ENCODE assay signal across 12 mouse cellular contexts in genomic region chr3:52927361-52927841, GRCm38 (mm10).
DNase-seq lines count a peak whose midpoint lies in the region; ATAC-seq lines count a peak whose summit lies in the region.
"Had no signal": no experiment of that assay in that cellular context is flagged by ENCODE, and none has a peak within 500 bp of the region (broad histone marks: within the 10 kb centered on the region; RNA-seq: fewer than 3 reads in every experiment).

No protein-coding gene starts in this region.

- 73% methylated on average over 12 of the region's 12 CpGs for WGBS in neural tube, embryonic 15.5 days
- 67% methylated on average over 12 of the region's 12 CpGs for WGBS in midbrain, embryonic 16.5 days

- H3K9me3 ChIP-seq in neural tube, embryonic 15.5 days (replicated peaks) = no peaks in the 10 kb centered on the region
- H3K9me3 ChIP-seq in midbrain, embryonic 16.5 days (replicated peaks; ENCODE audit: control insufficient read depth, low read length, poor library complexity, severe bottlenecking) = no peaks in the 10 kb centered on the region
- H3K9me3 ChIP-seq: embryonic facial prominence, embryonic 15.5 days; neural tube, embryonic 12.5 days had no signal

- H3K4me2 ChIP-seq in neural tube, embryonic 15.5 days = no peak overlapping the region
- H3K4me2 ChIP-seq in midbrain, embryonic 16.5 days (ENCODE audit: low read length) = no peak overlapping the region
- H3K4me2 ChIP-seq: embryonic facial prominence, embryonic 15.5 days; neural tube, embryonic 12.5 days had no signal

- no peaks in the 10 kb centered on the region for H3K36me3 ChIP-seq in neural tube, embryonic 15.5 days
- no peaks in the 10 kb centered on the region for H3K36me3 ChIP-seq in midbrain, embryonic 16.5 days (ENCODE audit: control insufficient read depth, insufficient read depth, low read length)
- H3K36me3 ChIP-seq: embryonic facial prominence, embryonic 15.5 days; neural tube, embryonic 12.5 days had no signal

- H3K4me3 ChIP-seq in neural tube, embryonic 15.5 days (replicated peaks) = no peak overlapping the region
- H3K4me3 ChIP-seq in midbrain, embryonic 16.5 days (ENCODE audit: low read depth, low read length) = no peak overlapping the region
- H3K4me3 ChIP-seq: embryonic facial prominence, embryonic 15.5 days; neural tube, embryonic 12.5 days had no signal

- peak; percentile 27 for DNase-seq in neural tube, embryonic 10.5 days (ENCODE audit: extremely low spot score, low spot score)
- DNase-seq in embryo, embryonic 9.5 days (ENCODE audit: extremely low spot score) = peak; percentile 17
- peak; percentile 55 for DNase-seq in thymus, postnatal 4 days
- no peak for DNase-seq in cerebellum, adult 8-10 months
- no peak for DNase-seq in frontal cortex, postnatal 25 days (ENCODE audit: low spot score in 2 of 2)
- DNase-seq: kidney, postnatal 14 days; right cerebral cortex, adult 18-20 months had no signal

- H3K27ac ChIP-seq in neural tube, embryonic 15.5 days (replicated peaks) = no peak overlapping the region
- H3K27ac ChIP-seq in midbrain, embryonic 16.5 days (ENCODE audit: low read length) = no peak overlapping the region
- H3K27ac ChIP-seq: embryonic facial prominence, embryonic 15.5 days; neural tube, embryonic 12.5 days had no signal

- H3K27me3 ChIP-seq in neural tube, embryonic 15.5 days (replicated peaks) = no peaks in the 10 kb centered on the region
- H3K27me3 ChIP-seq in midbrain, embryonic 16.5 days (ENCODE audit: control insufficient read depth, insufficient read depth, low read depth, low read length) = no peaks in the 10 kb centered on the region
- H3K27me3 ChIP-seq: embryonic facial prominence, embryonic 15.5 days; neural tube, embryonic 12.5 days had no signal

- no peak overlapping the region for H3K9ac ChIP-seq in neural tube, embryonic 15.5 days (replicated peaks)
- no peak overlapping the region for H3K9ac ChIP-seq in midbrain, embryonic 16.5 days (ENCODE audit: low read depth, low read length)
- H3K9ac ChIP-seq: embryonic facial prominence, embryonic 15.5 days; neural tube, embryonic 12.5 days had no signal

- no peaks in the 10 kb centered on the region for H3K4me1 ChIP-seq in neural tube, embryonic 15.5 days
- H3K4me1 ChIP-seq in midbrain, embryonic 16.5 days (ENCODE audit: control insufficient read depth, insufficient read depth, low read length) = peaks cover 6% of the 10 kb centered on the region; the same call in 1 of the 2 replicates
- H3K4me1 ChIP-seq: embryonic facial prominence, embryonic 15.5 days; neural tube, embryonic 12.5 days had no signal

- no peak for ATAC-seq in neural tube, embryonic 15.5 days (ENCODE audit: low FRiP score)
- ATAC-seq in megakaryocyte progenitor cell, adult 5-6 weeks (replicated peaks; ENCODE audit: poor library complexity) = peak; percentile 30; the same call in 1 of the 2 replicates
- no peak for ATAC-seq in midbrain, embryonic 16.5 days

Comparison
In these comparisons a context has a peak if more than half of its experiments do, and no peak if none do; other contexts are left out.
1. DNase-seq: peak in neural tube, embryonic 10.5 days (single experiment), embryo, embryonic 9.5 days (single experiment) and thymus, postnatal 4 days (single experiment); none in cerebellum, adult 8-10 months (single experiment) and frontal cortex, postnatal 25 days (0 of 2).